8 mouse cellular contexts compared by ENCODE assay signal in the genomic region with DNA sequence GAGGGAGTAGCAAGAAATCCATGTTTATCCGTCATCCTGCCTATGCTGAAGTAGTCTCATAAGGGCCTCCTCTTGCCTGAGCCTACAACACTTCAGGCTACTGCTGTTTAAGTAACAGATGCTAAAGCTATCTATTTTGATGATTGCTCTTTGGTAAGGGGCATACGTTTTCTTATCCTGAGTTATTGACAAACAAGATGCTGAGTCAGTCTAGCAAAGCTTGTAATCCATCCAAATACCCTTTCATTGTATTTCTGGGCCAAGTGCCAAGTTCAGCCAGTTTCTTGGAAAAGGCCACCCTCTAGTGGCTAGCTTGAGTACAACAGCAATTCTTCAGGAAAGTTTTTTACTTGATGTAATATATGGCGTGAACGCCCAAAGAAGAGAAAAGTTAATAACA. TPM values are rescaled to one million over a fixed set of nuclear protein-coding genes. Genes with fewer than 3 reads are reported as not detected.
DNase-seq lines count a peak whose midpoint lies in the region; ATAC-seq and TF ChIP-seq lines count a peak whose summit lies in the region.

No protein-coding gene starts in this region.

- ATAC-seq in liver, embryonic 11.5 days (replicated peaks; ENCODE audit: low FRiP score), result no peak
- ATAC-seq in forebrain, embryonic 13.5 days, result peak; percentile 65; the same call in 1 of the 2 replicates
- peak; percentile 31; the same call in 1 of the 2 replicates for ATAC-seq in midbrain, postnatal 0 days (ENCODE audit: low FRiP score)

- peak; percentile 52 for TF ChIP-seq CTCF in liver, adult 2 months (IDR thresholded peaks at IDR 0.05; ENCODE audit: low read depth, low read length)
- TF ChIP-seq CTCF in kidney, adult 2 months (conservative IDR thresholded peaks at IDR 0.05; ENCODE audit: insufficient read depth, insufficient read length, low read depth, low read length), result peak; percentile 49
- TF ChIP-seq CTCF in midbrain, postnatal 0 days (IDR thresholded peaks at IDR 0.05), result peak; percentile 84

- H3K79me2 ChIP-seq in liver, adult 2 months (ENCODE audit: control insufficient read depth, insufficient read depth, low read length), result no peaks in the 10 kb centered on the region

- no peaks in the 10 kb centered on the region for H3K9me3 ChIP-seq in liver, embryonic 11.5 days (ENCODE audit: control insufficient read depth, low read length)
- H3K9me3 ChIP-seq in forebrain, embryonic 13.5 days (replicated peaks), result no peaks in the 10 kb centered on the region
- no peaks in the 10 kb centered on the region for H3K9me3 ChIP-seq in midbrain, postnatal 0 days (ENCODE audit: low read length)

- H3K4me1 ChIP-seq in liver, adult 2 months (ENCODE audit: control insufficient read depth, insufficient read depth, low read length), result no peaks in the 10 kb centered on the region
- H3K4me1 ChIP-seq in liver, embryonic 11.5 days (replicated peaks; ENCODE audit: control insufficient read depth, insufficient read depth, low read length), result no peaks in the 10 kb centered on the region
- no peaks in the 10 kb centered on the region for H3K4me1 ChIP-seq in forebrain, embryonic 13.5 days
- no peaks in the 10 kb centered on the region for H3K4me1 ChIP-seq in kidney, adult 2 months (ENCODE audit: control insufficient read depth, insufficient read depth, low read length)
- no peaks in the 10 kb centered on the region for H3K4me1 ChIP-seq in midbrain, postnatal 0 days (ENCODE audit: insufficient read depth, low read length)

- intact Hi-C loops in left cerebral cortex, postnatal 36 days (cut with DNase I), result loop anchor here (1.0 to 5.0 kb wide), 2 partner anchors 62 to 269 kb away; no protein-coding TSS in a partner anchor

- H3K9ac ChIP-seq in liver, adult 2 months (ENCODE audit: low read depth, low read length), result no peak overlapping the region
- H3K9ac ChIP-seq in liver, embryonic 11.5 days (ENCODE audit: low read depth, low read length), result no peak overlapping the region
- H3K9ac ChIP-seq in forebrain, embryonic 13.5 days, result no peak overlapping the region
- no peak overlapping the region for H3K9ac ChIP-seq in midbrain, postnatal 0 days (replicated peaks; ENCODE audit: low read length, poor library complexity, severe bottlenecking)

- H3K27ac ChIP-seq in liver, adult 2 months (replicated peaks; ENCODE audit: insufficient read depth, low read depth, low read length), result no peak overlapping the region
- no peak overlapping the region for H3K27ac ChIP-seq in liver, embryonic 11.5 days (ENCODE audit: low read depth, low read length)
- H3K27ac ChIP-seq in forebrain, embryonic 13.5 days, result no peak overlapping the region
- H3K27ac ChIP-seq in kidney, adult 2 months (ENCODE audit: insufficient read depth, low read depth, low read length), result no peak overlapping the region
- no peak overlapping the region for H3K27ac ChIP-seq in midbrain, postnatal 0 days (ENCODE audit: low read depth, low read length)

- no peaks in the 10 kb centered on the region for H3K36me3 ChIP-seq in liver, adult 2 months (ENCODE audit: control insufficient read depth, insufficient read depth, low read length)
- H3K36me3 ChIP-seq in liver, embryonic 11.5 days (ENCODE audit: control insufficient read depth, insufficient read depth, low read length), result no peaks in the 10 kb centered on the region
- H3K36me3 ChIP-seq in forebrain, embryonic 13.5 days (ENCODE audit: poor library complexity, severe bottlenecking), result no peaks in the 10 kb centered on the region
- H3K36me3 ChIP-seq in kidney, adult 2 months (ENCODE audit: control insufficient read depth, insufficient read depth, low read length), result no peaks in the 10 kb centered on the region
- no peaks in the 10 kb centered on the region for H3K36me3 ChIP-seq in midbrain, postnatal 0 days (ENCODE audit: insufficient read depth, low read length)

- DNase-seq in liver, adult 2 months (ENCODE audit: extremely low read depth, low read depth, low spot score), result peak; percentile 67
- no peak for DNase-seq in liver, embryonic 11.5 days (ENCODE audit: low spot score)
- DNase-seq in brain, adult 2 months (ENCODE audit: low read depth, low spot score), result peak; percentile 88
- peak; percentile 82 for DNase-seq in kidney, adult 2 months
- peak; percentile 8 to 39 for DNase-seq in left cerebral cortex, postnatal 36 days (ENCODE audit: low spot score in 2 of 2)
- DNase-seq in midbrain, postnatal 0 days (ENCODE audit: low spot score), result peak; percentile 92
- DNase-seq in thymus, postnatal 0 days (ENCODE audit: low spot score), result peak; percentile 35

- TF ChIP-seq POLR2A in liver, adult 2 months (IDR thresholded peaks at IDR 0.05; ENCODE audit: extremely low read depth, insufficient read depth, low read length), result no peak
- no peak for TF ChIP-seq POLR2A in kidney, adult 2 months (IDR thresholded peaks at IDR 0.05; ENCODE audit: low read depth, low read length)

- 25% methylated on average over 4 of the region's 4 CpGs for WGBS in liver, adult 2 months
- 30% methylated on average over 4 of the region's 4 CpGs for WGBS in liver, embryonic 11.5 days
- 34% methylated on average over 4 of the region's 4 CpGs for WGBS in forebrain, embryonic 13.5 days
- 24% methylated on average over 4 of the region's 4 CpGs for WGBS in kidney, adult 2 months
- WGBS in midbrain, postnatal 0 days, result 36% methylated on average over 4 of the region's 4 CpGs

- no peaks in the 10 kb centered on the region for H3K27me3 ChIP-seq in liver, adult 2 months (ENCODE audit: control insufficient read depth, insufficient read depth, low read length)
- H3K27me3 ChIP-seq in liver, embryonic 11.5 days (replicated peaks; ENCODE audit: control insufficient read depth, insufficient read depth, low read length), result no peaks in the 10 kb centered on the region
- no peaks in the 10 kb centered on the region for H3K27me3 ChIP-seq in forebrain, embryonic 13.5 days
- H3K27me3 ChIP-seq in kidney, adult 2 months (replicated peaks; ENCODE audit: control insufficient read depth, insufficient read depth, low read length), result no peaks in the 10 kb centered on the region
- no peaks in the 10 kb centered on the region for H3K27me3 ChIP-seq in midbrain, postnatal 0 days (ENCODE audit: insufficient read depth, low read length)

- H3K4me2 ChIP-seq in liver, embryonic 11.5 days, result no peak overlapping the region
- H3K4me2 ChIP-seq in forebrain, embryonic 13.5 days, result no peak overlapping the region
- H3K4me2 ChIP-seq in midbrain, postnatal 0 days (ENCODE audit: low read depth, low read length, poor library complexity, severe bottlenecking), result no peak overlapping the region

- H3K4me3 ChIP-seq in liver, adult 2 months (ENCODE audit: insufficient read depth, low read depth, low read length), result no peak overlapping the region
- H3K4me3 ChIP-seq in liver, embryonic 11.5 days (ENCODE audit: low read depth, low read length), result no peak overlapping the region
- H3K4me3 ChIP-seq in forebrain, embryonic 13.5 days, result no peak overlapping the region
- H3K4me3 ChIP-seq in kidney, adult 2 months (ENCODE audit: insufficient read depth, low read depth, low read length), result no peak overlapping the region
- H3K4me3 ChIP-seq in midbrain, postnatal 0 days (ENCODE audit: low read depth, low read length), result no peak overlapping the region

RNA-seq across cellular contexts. Expression of gene Ptgs1, which starts 46.2 kb away (rescaled TPM):
- 12.4 and 14.4 TPM in 2 replicates for total RNA-seq in liver, adult 2 months (2014; rRNA removed)
- 7.3 and 10.9 TPM in 2 replicates for polyA plus RNA-seq in liver, adult 2 months (2012; rRNA removed)
- polyA plus RNA-seq in liver, embryonic 11.5 days (2014; fragmentation: Nextera tagmentation; extraction: Ambion mirVana), result 28.6 and 30.3 TPM in 2 replicates
- polyA plus RNA-seq in forebrain, embryonic 13.5 days (2015; fragmentation: Nextera tagmentation; extraction: Ambion mirVana), result 2.2 and 2.4 TPM in 2 replicates
- polyA plus RNA-seq in kidney, adult 2 months (2012; rRNA removed), result 25.6 and 28.2 TPM in 2 replicates
- 10 to 100 TPM; 16.1 to 22.2 TPM for total RNA-seq in left cerebral cortex, postnatal 36 days (2021)
- total RNA-seq in midbrain, postnatal 0 days (2014; rRNA removed), result 10.5 and 11.4 TPM in 2 replicates
- 6.6 and 8.0 TPM in 2 replicates for polyA plus RNA-seq in midbrain, postnatal 0 days (2015; fragmentation: Nextera tagmentation; extraction: Ambion mirVana)
- polyA plus RNA-seq in thymus, postnatal 0 days (2015; fragmentation: Nextera tagmentation; extraction: Ambion mirVana), result 9.4 and 9.6 TPM in 2 replicates
